Mouse (Mus musculus): ENCODE results near the gene Tmprss9. TPM values are rescaled to one million over a fixed set of nuclear protein-coding genes. Genes with fewer than 3 reads are reported as not detected.

Gene Tmprss9
- total RNA-seq, 2 experiments from 2014 or later: not detected

DNA sequence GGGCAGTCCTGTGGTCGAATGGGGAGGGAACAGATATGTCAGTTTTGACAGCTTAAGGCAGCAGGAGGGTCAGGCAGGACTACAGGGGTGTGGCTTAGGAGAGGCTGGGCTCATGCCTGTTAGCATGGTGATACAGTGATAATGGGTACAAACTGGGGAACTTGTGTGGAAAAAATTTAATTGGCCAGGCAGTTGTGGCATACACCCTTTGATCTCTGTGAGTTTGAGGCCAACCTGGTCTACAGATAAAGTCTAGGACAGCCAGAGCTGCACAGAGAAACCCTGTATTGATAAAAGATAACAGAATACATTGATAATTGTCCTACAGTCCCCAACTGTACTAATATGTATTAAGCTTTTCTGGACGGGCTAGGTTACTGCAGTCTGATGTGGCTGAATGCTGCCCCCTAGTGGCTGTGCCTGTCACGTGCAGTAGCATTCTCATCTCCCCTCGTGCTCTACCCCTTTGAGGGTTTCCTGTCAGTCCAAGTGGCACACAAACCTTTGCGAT is 8.5 kb downstream of the Tmprss9 start:
- peak in 1 of 2 experiments; percentile 45 for DNase-seq
- intact Hi-C loops (cut with DNase I): no loop called here

GRCm38 (mm10) chr10:80880901-80881300 is 9.3 kb downstream of the Tmprss9 start:
- intact Hi-C loops (cut with DNase I): no loop called here
- DNase-seq: no peak

- intact Hi-C loops (cut with DNase I): no loop called here
These were observed 9.7 kb downstream of the Tmprss9 start for GRCm38 (mm10) chr10:80881301-80881700.

DNA sequence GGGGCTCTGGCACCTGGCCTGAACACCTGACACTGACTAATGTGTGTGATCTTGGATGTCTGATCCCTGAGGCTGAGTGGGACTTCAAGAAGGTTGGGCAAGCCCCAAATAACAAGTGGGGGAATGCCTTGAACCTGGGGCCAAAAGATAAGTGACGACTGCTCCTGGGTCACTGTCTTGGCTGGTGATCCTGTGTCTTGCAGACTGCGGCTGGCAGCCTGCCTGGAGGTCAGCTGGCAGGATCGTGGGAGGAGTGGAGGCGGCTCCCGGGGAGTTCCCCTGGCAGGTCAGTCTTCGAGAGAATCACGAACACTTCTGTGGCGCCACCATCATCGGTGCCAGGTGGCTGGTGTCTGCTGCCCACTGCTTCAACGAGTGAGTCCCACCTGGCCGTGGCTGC is 15.5 kb downstream of the Tmprss9 start:
- peak in 1 of 2 experiments; percentile 50 for DNase-seq
- intact Hi-C loops (cut with DNase I): no loop called here

More at GRCm38 (mm10) chr10:80881301-80881700, 9.7 kb downstream of the Tmprss9 start:
- peak; percentile 60 to 75 for DNase-seq

DNA sequence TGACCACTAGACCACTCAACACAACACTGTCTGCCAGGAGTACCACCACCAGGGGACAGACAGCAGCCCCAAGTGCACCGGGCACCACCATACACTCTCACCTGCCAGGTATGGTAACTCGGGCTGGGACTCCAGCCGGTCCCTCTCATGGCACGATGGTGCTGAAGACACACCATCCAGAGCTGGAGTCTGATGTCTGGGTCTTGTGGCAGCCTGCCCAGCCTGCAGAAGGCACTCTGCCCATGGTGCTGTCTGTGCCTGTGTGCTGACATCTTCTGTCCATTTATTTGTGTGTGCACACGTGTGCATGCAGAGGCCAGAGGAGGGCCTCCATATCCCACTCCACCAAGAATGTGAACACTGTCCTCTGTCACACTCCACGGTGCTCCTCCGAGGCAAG is 23.5 kb downstream of the Tmprss9 start:
- intact Hi-C loops (cut with DNase I): no loop called here
- DNase-seq: no peak

GRCm38 (mm10) chr10:80895697-80896096 is 24.0 kb downstream of the Tmprss9 start:
- intact Hi-C loops (cut with DNase I): no loop called here
- DNase-seq: no peak

GRCm38 (mm10) chr10:80896581-80897485 is 25.2 kb downstream of the Tmprss9 start:
- intact Hi-C loops (cut with DNase I): no loop called here
- no peak for DNase-seq

DNA sequence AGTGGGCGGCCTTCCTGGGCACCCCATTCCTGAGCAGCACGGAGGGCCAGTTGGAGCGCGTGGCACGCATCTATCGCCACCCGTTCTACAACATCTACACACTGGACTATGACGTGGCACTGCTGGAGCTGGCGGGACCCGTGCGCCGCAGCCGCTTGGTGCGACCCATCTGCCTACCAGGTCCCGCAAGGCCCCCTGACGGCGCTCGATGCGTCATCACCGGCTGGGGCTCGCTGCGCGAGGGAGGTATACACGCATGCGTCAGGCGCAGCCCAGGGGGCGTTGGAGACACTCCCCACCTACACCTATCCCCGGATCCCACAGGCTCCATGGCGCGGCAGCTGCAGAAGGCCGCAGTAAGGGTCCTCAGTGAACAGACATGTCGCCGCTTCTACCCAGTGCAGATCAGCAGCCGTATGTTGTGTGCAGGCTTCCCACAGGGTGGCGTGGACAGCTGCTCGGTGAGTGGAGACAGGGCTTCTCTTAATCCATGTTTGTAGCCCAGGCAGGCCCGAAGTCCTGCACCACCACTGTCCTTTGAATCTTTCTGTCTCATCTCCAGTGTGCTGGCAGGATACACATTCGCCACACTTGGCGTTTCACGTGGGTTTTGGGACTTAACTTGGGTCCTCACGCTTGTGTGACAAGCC is 26.3 kb downstream of the Tmprss9 start:
- no peak for DNase-seq
- intact Hi-C loops (cut with DNase I): no loop called here

DNA sequence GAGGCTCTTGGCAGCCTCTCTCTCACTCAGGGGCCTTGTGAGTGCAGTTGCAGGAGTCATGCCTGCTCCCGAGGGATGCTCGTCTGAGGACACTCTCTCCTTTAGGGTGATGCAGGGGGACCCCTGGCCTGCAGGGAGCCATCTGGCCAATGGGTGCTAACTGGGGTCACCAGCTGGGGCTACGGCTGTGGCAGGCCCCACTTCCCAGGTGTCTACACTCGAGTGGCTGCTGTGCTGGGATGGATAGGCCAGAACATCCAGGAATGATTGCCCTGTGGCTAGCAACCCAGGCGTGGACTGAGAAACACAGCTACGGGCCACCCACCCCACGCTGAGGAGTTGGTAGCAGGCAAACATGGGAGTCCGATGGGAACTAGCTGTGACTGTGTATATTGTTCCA is 27.4 kb downstream of the Tmprss9 start:
- intact Hi-C loops (cut with DNase I): no loop called here
- DNase-seq: no peak

DNA sequence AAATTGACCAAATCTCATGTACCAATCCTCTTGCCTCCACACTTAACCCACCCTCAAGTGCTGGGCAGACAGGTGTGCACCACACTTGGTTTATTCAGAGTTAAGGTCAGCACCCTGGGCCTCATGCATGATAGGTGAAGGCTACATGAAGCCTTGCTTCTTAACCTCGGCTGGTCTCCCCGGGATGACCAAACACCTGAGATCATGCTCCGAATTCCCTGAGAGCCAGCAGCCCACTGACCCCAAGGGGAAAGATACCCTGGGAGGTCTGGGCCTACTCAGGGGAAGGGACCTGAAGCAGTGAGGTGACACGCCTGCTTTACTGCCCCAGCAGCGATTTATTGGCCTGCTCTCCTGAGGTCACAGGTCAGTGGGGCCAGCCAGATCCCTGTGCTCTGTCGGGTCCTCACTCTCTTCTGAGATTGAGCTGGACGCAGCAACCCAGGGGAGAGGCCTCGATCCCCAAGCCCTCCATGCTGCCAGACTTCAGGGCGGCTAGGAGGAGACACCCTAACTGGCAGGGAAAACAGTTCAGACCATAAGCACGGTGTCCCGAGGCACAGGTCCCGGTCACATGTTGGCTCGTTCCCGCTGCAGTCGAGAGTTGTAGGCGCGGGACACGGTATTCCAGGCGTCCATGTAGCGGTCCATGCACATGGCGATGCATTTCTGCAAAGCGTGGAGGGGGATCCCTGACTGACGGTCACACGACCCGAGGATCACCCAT is 28.1 kb downstream of the Tmprss9 start:
- no peak for DNase-seq
- intact Hi-C loops (cut with DNase I): no loop called here

DNA sequence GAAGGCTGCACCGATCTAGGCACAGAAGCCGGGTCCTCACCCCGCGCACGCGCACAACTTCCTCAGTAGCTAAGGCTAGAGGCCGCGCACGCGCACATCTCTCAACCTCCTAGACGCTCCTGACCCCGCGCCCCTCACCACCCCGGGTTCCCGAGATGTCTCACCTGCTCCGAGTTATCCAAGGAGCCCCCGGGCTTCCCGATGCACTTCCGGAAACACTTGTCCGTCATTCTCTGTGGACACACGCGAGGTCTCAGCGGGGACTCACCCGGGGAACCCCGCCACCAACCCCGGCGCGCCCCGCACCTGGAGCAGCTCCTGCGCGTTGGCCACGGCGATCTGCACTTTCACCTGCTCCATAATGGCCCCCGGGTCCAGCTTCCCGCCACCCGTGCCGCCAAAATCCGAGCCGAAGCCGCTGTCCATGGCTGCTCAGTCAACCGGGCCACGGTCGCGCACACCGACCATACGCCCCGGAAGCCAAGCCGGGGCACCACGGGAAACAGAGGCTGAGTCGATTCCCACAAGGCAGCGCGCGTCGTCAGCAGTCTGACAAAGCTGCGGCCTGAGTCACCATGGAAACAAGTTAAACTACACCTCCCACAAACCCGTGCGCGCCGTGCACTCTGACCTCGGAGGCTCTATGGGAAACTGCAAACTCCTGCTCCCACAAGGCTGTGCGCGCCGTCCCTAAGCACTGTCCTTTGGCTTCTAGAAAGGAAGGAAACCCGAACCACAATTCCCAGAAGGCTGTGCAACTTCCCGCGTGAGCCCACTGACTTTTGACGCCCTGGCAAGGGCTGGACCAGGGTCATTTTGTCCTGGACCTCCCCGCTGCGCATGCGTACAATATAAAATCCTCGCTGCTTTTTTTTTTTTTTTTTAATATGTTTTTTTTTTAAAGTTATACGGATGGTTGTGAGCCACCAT is 28.9 kb downstream of the Tmprss9 start, which contains the start of gene Timm13:
Timm13 (minus strand) TSS at position 652 of the 930 bp plus-strand sequence.
- intact Hi-C loops (cut with DNase I): no loop called here
- DNase-seq: peak; percentile 94 to 96

- no peak for DNase-seq
- intact Hi-C loops (cut with DNase I): no loop called here
These were observed 30.0 kb downstream of the Tmprss9 start for GRCm38 (mm10) chr10:80901409-80902272.

GRCm38 (mm10) chr10:80902273-80902940 is 30.8 kb downstream of the Tmprss9 start:
- intact Hi-C loops (cut with DNase I): no loop called here
- no peak for DNase-seq

- no peak for DNase-seq
- intact Hi-C loops (cut with DNase I): no loop called here
These were observed 31.6 kb downstream of the Tmprss9 start for GRCm38 (mm10) chr10:80903282-80903681.

DNA sequence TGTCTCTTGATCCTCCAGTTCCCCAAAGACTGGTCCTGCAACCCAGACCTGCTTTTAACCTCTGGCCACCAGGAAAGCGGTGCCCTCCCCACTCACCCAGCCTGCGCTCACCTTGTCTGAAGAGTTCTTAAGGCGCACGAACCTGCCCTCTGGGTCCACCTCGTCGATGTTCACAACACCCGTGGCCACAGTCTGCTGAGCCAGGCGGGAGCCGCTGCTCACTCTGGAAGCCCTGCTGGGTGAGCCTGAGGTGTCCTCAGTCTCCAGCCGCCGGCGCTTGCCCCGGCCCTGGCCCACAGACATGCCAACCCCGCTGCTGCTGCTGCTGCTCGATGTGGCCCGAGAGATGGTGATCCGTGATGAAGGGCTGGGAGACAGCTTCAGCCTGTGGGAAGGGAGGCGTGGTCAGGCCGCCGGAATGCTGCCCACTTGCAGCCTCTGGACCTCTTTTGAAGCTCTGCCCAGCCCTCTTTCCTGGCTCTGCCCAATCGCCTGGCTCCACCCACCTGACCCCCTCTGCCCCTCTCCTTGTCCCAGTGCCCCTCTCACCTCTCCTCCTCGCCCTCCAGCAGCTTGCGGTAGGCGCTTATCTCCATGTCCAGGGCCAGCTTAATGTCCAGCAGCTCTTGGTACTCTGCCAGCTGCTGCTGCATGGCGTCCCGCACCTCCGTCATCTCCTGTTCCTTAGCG is 32.5 kb downstream of the Tmprss9 start:
- DNase-seq: no peak
- intact Hi-C loops (cut with DNase I): no loop called here

GRCm38 (mm10) chr10:80904709-80905108 is 33.1 kb downstream of the Tmprss9 start:
- intact Hi-C loops (cut with DNase I): no loop called here
- DNase-seq: no peak

GRCm38 (mm10) chr10:80909375-80910162 is 37.9 kb downstream of the Tmprss9 start:
- no peak for DNase-seq
- intact Hi-C loops (cut with DNase I): no loop called here
